Mouse (Mus musculus) lung, adult 2 months (tissue): Measurements from ENCODE around the gene Rai2. TPM values are rescaled to one million over a fixed set of nuclear protein-coding genes. Genes with fewer than 3 reads are reported as not detected.
A peak's percentile ranks its signal among the peaks of the same experiment; 100 is the strongest.

Experiments
- DNase-seq: peaks from one replicate; pipeline ENCODE4 v3.0.0; 2022
- H3K4me1 ChIP-seq: fragments of 200-500 bp; 2 replicates; pipeline ENCODE4 v1.6.1; 2011; ENCODE audit warnings: low read length; ENCODE audit not compliant: control insufficient read depth, insufficient read depth
- H3K4me3 ChIP-seq: fragments of 200-500 bp; replicated peaks from 2 replicates; pipeline ENCODE3; 2011; ENCODE audit warnings: low read depth, mild to moderate bottlenecking, control low read depth, low read length; ENCODE audit errors: extremely low read depth
- CTCF ChIP-seq: fragments of 200-500 bp; IDR thresholded peaks from 2 replicates; pipeline ENCODE4 v1.5.1; 2011; ENCODE audit warnings: mild to moderate bottlenecking, low read length, control low read depth; ENCODE audit not compliant: insufficient read depth
- POLR2A ChIP-seq: fragments of 200-500 bp; IDR thresholded peaks from 2 replicates; pipeline ENCODE4 v1.6.1; 2011; ENCODE audit warnings: low read depth, mild to moderate bottlenecking, control low read depth, low read length, borderline replicate concordance; ENCODE audit errors: extremely low read depth
- WGBS: fragments of 180-500 bp; shearing (Covaris S2); methylation state at CpG from one replicate; pipeline ENCODE4 v1.1.7; 2018; 5-methylcytosine and 5-hydroxymethylcytosine counted together
- polyA plus RNA-seq: library from polyadenylated mRNA; depleted of rRNA; stranded (reverse); fragments of >200 nt; gene quantifications from 2 replicates; pipeline ENCODE4 v1.2.3, GENCODE M21; 2012

Gene Rai2
- polyA plus RNA-seq, 1 experiment = 8.4 TPM

DNA sequence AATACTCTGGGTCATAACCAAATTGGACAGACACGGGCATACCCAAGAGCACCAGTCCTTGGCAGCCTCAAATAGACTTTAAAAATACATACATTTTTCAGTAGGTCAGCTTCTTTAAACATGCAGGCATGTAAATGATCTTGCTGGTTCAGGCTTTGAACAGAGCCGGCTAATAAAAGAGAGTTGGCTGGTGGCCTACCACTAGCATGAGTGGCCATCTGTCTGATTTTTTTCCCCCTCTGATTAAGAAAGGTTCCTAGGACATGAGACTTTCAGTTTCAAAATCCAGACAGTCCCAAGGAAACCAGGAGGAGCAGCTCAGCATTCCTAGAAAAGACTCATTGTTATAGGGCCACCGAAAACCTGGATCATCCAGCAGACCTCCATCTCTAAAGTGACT lies 15.0 kb downstream of the Rai2 start:
- WGBS = 75% methylated on average over 3 of the region's 3 CpGs
- no peak overlapping the region for H3K4me3 ChIP-seq

DNA sequence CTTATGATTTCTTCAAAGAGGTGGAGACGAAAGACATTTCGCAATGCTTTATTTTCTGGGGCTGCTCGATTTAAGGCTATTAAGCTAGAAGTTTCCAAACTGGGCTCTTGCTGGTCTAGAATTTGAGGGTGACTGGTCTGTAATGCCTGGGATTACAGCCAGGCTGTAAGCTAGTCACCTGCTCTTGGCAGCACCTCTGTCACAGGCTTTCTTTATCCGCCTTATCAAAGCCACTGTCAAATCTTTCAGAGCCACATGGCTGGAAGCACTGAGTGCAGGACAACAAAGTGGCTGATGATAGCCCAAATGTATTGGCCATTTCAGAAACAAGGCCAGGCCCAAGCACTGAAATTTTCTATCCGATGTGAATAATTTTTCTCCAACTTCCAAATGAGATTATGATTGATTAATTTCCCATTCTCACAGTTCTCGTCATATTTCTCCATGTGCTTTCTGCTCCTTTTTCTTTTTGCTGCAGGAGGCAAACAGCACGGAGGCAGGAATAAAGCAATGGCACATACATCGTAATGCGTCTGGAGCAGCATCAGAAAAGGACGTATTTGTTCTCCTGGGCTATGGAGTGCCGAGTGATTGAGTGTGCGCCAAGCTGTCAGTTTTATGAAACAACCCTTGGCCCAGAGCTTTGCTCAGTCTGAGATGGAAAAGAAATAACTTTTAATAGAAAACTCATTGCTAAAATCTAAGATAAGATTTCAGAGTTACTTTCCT lies 16.9 kb downstream of the Rai2 start:
- 75% methylated on average over 12 of the region's 12 CpGs for WGBS
- Histone ChIP-seq H3K4me1 (no peaks in the 10 kb centered on the region; the same call in 1 of the 2 replicates), H3K4me3 (no peak overlapping the region)
- no peak for TF ChIP-seq CTCF
- no peak for TF ChIP-seq POLR2A
- DNase-seq = no peak

More for the DNA sequence above, 15.0 kb downstream of the Rai2 start:
- TF ChIP-seq POLR2A (no peak), CTCF (no peak)
- no peaks in the 10 kb centered on the region; the same call in 1 of the 2 replicates for H3K4me1 ChIP-seq
- no peak for DNase-seq

DNA sequence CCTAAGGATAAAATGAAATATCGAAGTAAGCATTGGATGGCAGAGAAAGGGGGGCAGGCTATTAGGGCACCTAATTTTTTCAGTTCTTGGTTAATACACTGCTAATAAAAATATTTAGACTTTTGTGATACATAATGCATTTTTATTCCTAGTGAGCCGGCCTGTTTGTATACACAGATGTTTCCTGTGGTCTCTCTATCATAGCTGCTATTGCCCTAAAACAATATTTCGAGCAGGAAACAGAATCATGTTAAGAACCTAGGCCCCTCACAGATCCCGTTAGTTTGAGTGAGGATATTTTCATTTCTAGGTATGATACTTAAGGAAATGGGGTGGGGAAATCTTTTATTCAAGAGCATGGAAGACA lies 17.4 kb downstream of the Rai2 start:
- TF ChIP-seq CTCF (no peak), POLR2A (no peak)
- Histone ChIP-seq H3K4me1 (no peaks in the 10 kb centered on the region; the same call in 1 of the 2 replicates), H3K4me3 (no peak overlapping the region)
- WGBS = 50% methylated on average over 4 of the region's 4 CpGs
- no peak for DNase-seq

DNA sequence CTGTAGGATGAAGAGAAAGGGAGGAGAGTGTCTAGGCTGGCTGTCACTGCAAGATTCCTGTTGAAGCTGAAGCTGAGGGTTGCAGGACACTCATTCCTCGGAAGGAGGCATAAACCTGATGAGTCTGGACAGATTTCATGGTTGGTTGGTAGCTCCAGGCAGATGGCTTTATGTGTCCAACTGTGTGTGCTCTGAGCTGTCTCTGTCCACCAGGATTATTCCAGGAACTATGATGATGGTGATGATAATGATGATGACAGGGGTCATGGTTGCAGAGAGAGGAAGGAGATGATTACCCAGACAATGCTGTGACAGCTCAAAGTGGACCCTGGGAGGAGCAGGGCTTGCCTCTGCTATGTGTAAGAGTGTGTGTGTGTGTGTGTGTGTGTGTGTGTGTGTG lies 22.5 kb downstream of the Rai2 start:
- DNase-seq = no peak

GRCm38 (mm10) chrX:161743080-161743479 lies 26.2 kb downstream of the Rai2 start:
- no peaks in the 10 kb centered on the region for H3K4me1 ChIP-seq
- TF ChIP-seq POLR2A = no peak
- 0 out of 2 replicates have a peak, but pooled peaks have one; percentile 13 for TF ChIP-seq CTCF
- DNase-seq = no peak
- H3K4me3 ChIP-seq = no peak overlapping the region
- 53% methylated on average over 3 of the region's 3 CpGs for WGBS

More for the DNA sequence above, 22.5 kb downstream of the Rai2 start:
- TF ChIP-seq CTCF = no peak
- TF ChIP-seq POLR2A = no peak
- H3K4me1 ChIP-seq = no peaks in the 10 kb centered on the region
- H3K4me3 ChIP-seq = no peak overlapping the region
- WGBS = 53% methylated on average over 1 of the region's 1 CpGs

DNA sequence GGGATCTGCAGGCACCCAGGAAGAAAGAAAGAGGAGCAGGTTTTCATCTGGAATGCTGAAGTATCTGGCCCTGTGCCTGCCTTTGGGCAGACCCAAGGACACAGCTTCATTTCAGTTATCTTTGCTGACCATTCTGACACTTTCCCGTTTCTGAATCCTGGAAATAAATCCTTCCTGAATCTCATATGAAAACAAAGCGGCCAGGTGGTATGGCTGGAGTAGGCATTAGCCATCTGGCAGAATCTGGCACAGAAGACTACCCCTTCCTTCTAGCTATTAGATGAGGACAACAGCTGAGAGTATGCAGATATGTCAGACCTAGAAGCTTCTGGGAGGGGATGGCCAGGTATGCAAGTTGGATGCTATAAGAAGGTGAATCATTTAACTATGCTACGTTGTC lies 28.4 kb downstream of the Rai2 start:
- H3K4me1 ChIP-seq = no peaks in the 10 kb centered on the region
- 77% methylated on average over 3 of the region's 3 CpGs for WGBS
- no peak for DNase-seq
- TF ChIP-seq CTCF (no peak), POLR2A (no peak)
- H3K4me3 ChIP-seq = no peak overlapping the region

DNA sequence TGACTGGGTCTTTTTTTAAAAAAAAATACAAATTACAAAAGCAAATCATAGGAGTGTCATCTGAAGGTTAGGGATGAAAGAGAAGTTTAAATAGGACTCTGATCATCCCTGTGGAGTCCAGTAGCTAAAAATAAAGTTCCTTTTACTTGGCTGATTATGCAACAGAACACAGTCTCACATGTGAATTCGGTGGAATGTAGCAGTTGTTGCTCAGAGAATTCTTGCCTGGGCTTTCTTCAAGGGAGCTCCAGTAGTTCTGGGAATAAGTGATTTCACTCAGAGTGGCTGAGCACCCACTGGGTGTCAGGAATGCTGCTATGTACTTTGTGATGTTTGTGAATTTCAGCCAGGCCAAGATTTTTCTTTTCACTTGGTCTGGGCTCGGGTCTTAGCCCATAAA lies 30.5 kb downstream of the Rai2 start:
- no peak for DNase-seq
- Histone ChIP-seq H3K4me3 (no peak overlapping the region), H3K4me1 (no peaks in the 10 kb centered on the region)
- WGBS = 46% methylated on average over 2 of the region's 2 CpGs
- no peak for TF ChIP-seq CTCF

DNA sequence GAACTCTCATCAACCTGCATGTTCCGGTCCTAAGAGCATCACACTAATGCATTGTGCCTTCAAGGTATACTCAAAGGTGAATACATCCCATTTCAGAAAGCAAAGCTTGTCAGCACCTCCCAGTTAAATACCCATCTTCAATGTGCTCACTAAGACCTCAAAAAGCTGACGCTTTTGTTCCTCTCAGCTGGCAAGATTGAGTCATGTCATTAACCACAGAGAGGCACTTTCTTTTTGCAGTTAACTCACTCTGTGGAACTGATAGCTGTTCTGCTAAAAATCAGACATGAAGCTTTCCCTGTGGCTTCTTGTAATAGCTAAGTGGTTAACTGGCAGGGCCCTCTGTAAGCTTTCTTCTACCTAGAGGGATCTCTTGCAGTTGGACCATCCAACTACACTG lies 36.6 kb downstream of the Rai2 start:
- no peak for DNase-seq
- Histone ChIP-seq H3K4me3 (no peak overlapping the region), H3K4me1 (no peaks in the 10 kb centered on the region)
- WGBS = 85% methylated on average over 2 of the region's 2 CpGs
- TF ChIP-seq POLR2A (no peak), CTCF (no peak)

GRCm38 (mm10) chrX:161776321-161776962 lies 59.6 kb downstream of the Rai2 start:
- no peak for DNase-seq
- Histone ChIP-seq H3K4me1 (no peaks in the 10 kb centered on the region), H3K4me3 (no peak overlapping the region)
- no peak for TF ChIP-seq CTCF
- no peak for TF ChIP-seq POLR2A
- WGBS = 71% methylated on average over 12 of the region's 12 CpGs
